Mouse (Mus musculus) kidney, embryonic 15.5 days (tissue): Measurements from ENCODE around the gene Sh3bp1. TPM values are rescaled to one million over a fixed set of nuclear protein-coding genes. Genes with fewer than 3 reads are reported as not detected.

Experiments used
- ATAC-seq: fragments of 200-750 bp; cut with Nextera tagmentation; replicated peaks from 2 replicates; pipeline ENCODE4 v1.8.0; 2017; ENCODE audit warnings: moderate TSS enrichment; ENCODE audit not compliant: low FRiP score
- H3K27ac ChIP-seq: fragments of 300-500 bp; sonication (generic); 2 replicates; pipeline ENCODE4 v1.5.1; 2015; ENCODE audit warnings: mild to moderate bottlenecking, inconsistent platforms
- H3K27me3 ChIP-seq: fragments of 300-500 bp; sonication (generic); 2 replicates; pipeline ENCODE4 v1.6.1; 2015; ENCODE audit warnings: inconsistent platforms
- H3K36me3 ChIP-seq: fragments of 300-500 bp; sonication (generic); 2 replicates; pipeline ENCODE4 v1.6.1; 2015; ENCODE audit warnings: inconsistent platforms
- H3K4me1 ChIP-seq: fragments of 300-500 bp; sonication (generic); 2 replicates; pipeline ENCODE4 v1.6.1; 2015; ENCODE audit warnings: inconsistent platforms
- H3K4me2 ChIP-seq: fragments of 300-500 bp; sonication (generic); 2 replicates; pipeline ENCODE4 v1.6.1; 2015; ENCODE audit warnings: moderate library complexity, mild to moderate bottlenecking, inconsistent platforms
- H3K4me3 ChIP-seq: fragments of 300-500 bp; sonication (generic); replicated peaks from 2 replicates; pipeline ENCODE4 v1.5.1; 2015; ENCODE audit warnings: mild to moderate bottlenecking, inconsistent platforms
- H3K9ac ChIP-seq: fragments of 300-500 bp; sonication (generic); 2 replicates; pipeline ENCODE4 v1.6.1; 2015; ENCODE audit warnings: mild to moderate bottlenecking, inconsistent platforms
- H3K9me3 ChIP-seq: fragments of 300-500 bp; sonication (generic); replicated peaks from 2 replicates; pipeline ENCODE4 v1.6.1; 2016; ENCODE audit warnings: inconsistent platforms
- WGBS: fragments of 180-500 bp; shearing (Covaris S2); methylation state at CpG from one replicate; pipeline ENCODE4 v1.1.7; 2015; ENCODE audit warnings: mixed read lengths; 5-methylcytosine and 5-hydroxymethylcytosine counted together
- polyA plus RNA-seq: library from polyadenylated mRNA; unstranded; fragments of >200 nt; fragmentation: Nextera tagmentation; extraction: Ambion mirVana; gene quantifications from 2 replicates; pipeline ENCODE4 v1.2.1, GENCODE M21; 2015

Gene Sh3bp1
- 34.4 and 41.6 TPM in 2 replicates for polyA plus RNA-seq

GRCm38 (mm10) chr15:78899740-78900584, at the start of gene Sh3bp1:
Gene Sh3bp1 (plus strand): TSS chr15:78899768.
- Histone ChIP-seq H3K4me2 (peak within 1 kb of the TSS; percentile 77), H3K9me3 (no peaks in the 10 kb centered on the region), H3K36me3 (peaks cover 31% of the 10 kb centered on the region), H3K4me3 (peak within 1 kb of the TSS; percentile 63), H3K27ac (peak within 1 kb of the TSS; percentile 63), H3K27me3 (no peaks in the 10 kb centered on the region), H3K4me1 (peaks cover 70% of the 10 kb centered on the region), H3K9ac (peak within 1 kb of the TSS; percentile 61)
- ATAC-seq: 0 out of 2 replicates have a peak, but pooled peaks have one; percentile 52
- 2% methylated on average over 47 of the region's 47 CpGs for WGBS

- Histone ChIP-seq H3K9me3 (no peaks in the 10 kb centered on the region), H3K27ac (peak overlapping the region; percentile 78), H3K4me3 (no peak overlapping the region), H3K4me2 (no peak overlapping the region), H3K36me3 (peaks cover 25% of the 10 kb centered on the region), H3K4me1 (peaks cover 57% of the 10 kb centered on the region), H3K9ac (no peak overlapping the region), H3K27me3 (peaks cover 4% of the 10 kb centered on the region; the same call in 1 of the 2 replicates)
- WGBS: 60% methylated on average over 15 of the region's 15 CpGs
- ATAC-seq: peak; percentile 19
Observed at GRCm38 (mm10) chr15:78850059-78850824, 49.3 kb upstream of the Sh3bp1 start.

- no peak overlapping the region for H3K4me3 ChIP-seq
- no peaks in the 10 kb centered on the region for H3K9me3 ChIP-seq
- H3K36me3 ChIP-seq: peaks cover 25% of the 10 kb centered on the region
- 62% methylated on average over 6 of the region's 6 CpGs for WGBS
- no peak overlapping the region for H3K4me2 ChIP-seq
- peak overlapping the region; percentile 78 for H3K27ac ChIP-seq
- no peak for ATAC-seq
- H3K27me3 ChIP-seq: peaks cover 4% of the 10 kb centered on the region; the same call in 1 of the 2 replicates
- 0 out of 2 replicates have a peak overlapping the region, but pooled peaks have one; percentile 5 for H3K9ac ChIP-seq
- H3K4me1 ChIP-seq: peaks cover 50% of the 10 kb centered on the region
Observed at GRCm38 (mm10) chr15:78850944-78851343, 48.6 kb upstream of the Sh3bp1 start.

DNA sequence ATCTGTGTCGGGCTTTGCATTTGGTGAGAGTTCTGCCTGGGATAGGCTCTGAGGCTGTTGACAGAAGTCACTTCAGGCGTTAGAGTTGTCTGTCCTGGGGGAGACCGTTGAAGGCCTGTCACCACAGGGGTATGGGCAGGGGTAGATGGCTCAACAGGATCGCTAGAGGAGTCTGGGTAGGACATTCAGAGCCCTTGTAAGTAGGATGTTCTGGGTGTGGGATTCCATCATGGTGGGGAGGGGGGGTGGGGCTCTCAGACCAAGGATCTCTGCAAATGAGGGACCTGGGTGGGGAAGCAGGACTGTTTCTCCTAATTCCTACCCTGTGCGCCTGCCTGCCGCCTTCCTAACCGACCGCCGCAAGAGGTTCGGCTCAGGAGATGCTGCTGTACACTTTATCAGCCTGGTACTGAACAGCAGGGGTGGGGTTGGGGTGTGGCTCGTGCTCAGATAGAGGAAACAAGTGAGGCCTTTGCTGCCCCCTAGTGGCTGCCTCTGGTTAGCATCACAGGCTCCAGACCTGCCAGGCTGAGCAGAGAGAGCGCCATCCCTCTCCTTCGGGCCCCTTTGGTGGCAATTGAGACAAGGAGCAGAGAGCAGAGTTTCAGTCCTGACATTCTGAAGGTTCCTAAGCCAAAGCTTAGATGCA, 47.9 kb upstream of the Sh3bp1 start:
- peak overlapping the region; percentile 78 for H3K27ac ChIP-seq
- peaks cover 44% of the 10 kb centered on the region for H3K4me1 ChIP-seq
- peak overlapping the region; percentile 34; the same call in 1 of the 2 replicates for H3K4me2 ChIP-seq
- 15% methylated on average over 13 of the region's 13 CpGs for WGBS
- no peaks in the 10 kb centered on the region for H3K9me3 ChIP-seq
- H3K27me3 ChIP-seq: peaks cover 4% of the 10 kb centered on the region; the same call in 1 of the 2 replicates
- no peak overlapping the region for H3K4me3 ChIP-seq
- peak; percentile 73 for ATAC-seq
- peaks cover 25% of the 10 kb centered on the region for H3K36me3 ChIP-seq
- 0 out of 2 replicates have a peak overlapping the region, but pooled peaks have one; percentile 5 for H3K9ac ChIP-seq

DNA sequence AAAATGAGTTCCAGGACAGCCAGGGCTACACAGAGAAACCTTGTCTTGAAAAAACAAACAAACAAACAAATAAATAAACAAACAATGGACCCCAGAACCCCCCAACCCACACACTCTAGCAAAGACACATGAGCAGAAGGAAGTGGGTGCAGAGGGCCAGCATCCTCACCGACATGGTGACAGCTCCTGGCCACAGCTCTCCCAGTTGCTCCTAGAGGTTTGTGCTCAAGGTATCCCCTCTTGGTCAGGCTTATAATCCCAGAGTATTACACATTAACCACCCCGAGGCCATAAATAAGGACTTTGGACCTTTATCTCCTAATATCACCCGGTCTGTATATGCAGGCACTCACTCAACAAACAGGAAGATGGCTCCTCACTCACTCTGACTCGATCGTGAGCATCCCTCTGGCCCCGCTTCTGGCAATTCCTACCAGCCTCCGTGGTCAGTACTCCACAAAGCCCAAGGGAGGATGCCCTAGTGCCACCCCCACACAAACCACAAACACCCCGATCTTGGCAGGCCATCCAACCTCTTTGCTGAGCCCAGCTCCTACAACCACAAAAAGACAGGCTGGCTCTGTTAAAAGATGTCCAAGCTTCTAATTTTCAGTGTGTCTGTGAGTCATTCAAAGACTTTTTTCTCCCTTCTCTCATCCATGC, 44.1 kb upstream of the Sh3bp1 start, which contains the start of gene Lgals2:
Gene Lgals2, minus strand, starts transcription at position 227 of the 663 bp plus-strand sequence.
- no peak within 1 kb of the TSS for H3K27ac ChIP-seq
- no peak within 1 kb of the TSS for H3K4me3 ChIP-seq
- ATAC-seq: no peak
- H3K27me3 ChIP-seq: no peaks in the 10 kb centered on the region
- H3K4me2 ChIP-seq: no peak within 1 kb of the TSS
- 70% methylated on average over 8 of the region's 8 CpGs for WGBS
- no peak within 1 kb of the TSS for H3K9ac ChIP-seq
- H3K36me3 ChIP-seq: no peaks in the 10 kb centered on the region
- H3K9me3 ChIP-seq: no peaks in the 10 kb centered on the region
- peaks cover 18% of the 10 kb centered on the region for H3K4me1 ChIP-seq

DNA sequence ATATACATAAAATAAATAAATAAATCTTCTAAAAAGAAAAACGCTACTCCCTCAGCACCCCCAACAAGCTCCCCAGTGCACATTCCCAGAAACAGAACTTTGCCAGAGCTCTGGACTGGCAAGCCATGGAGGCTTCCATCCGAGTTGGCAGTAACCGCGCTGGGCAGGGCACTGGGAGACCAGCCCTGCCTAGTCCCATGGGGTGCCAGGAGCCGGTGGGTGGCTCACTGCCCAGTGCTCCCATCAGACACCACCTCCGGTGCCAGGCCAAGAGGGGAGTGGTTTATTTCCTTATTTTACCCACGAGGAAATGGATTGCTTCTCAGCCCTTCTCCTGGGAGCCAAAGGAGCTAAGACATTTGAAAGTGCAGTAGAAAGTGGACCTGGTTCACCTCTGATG, 42.6 kb upstream of the Sh3bp1 start:
- no peak for ATAC-seq
- Histone ChIP-seq H3K4me1 (peaks cover 4% of the 10 kb centered on the region), H3K9me3 (no peaks in the 10 kb centered on the region), H3K4me2 (no peak overlapping the region), H3K27ac (no peak overlapping the region), H3K9ac (no peak overlapping the region), H3K36me3 (no peaks in the 10 kb centered on the region), H3K27me3 (no peaks in the 10 kb centered on the region), H3K4me3 (no peak overlapping the region)
- WGBS: 82% methylated on average over 7 of the region's 7 CpGs

- Histone ChIP-seq H3K9ac (no peak overlapping the region), H3K27ac (peak overlapping the region; percentile 27; the same call in 1 of the 2 replicates)
- 60% methylated on average over 4 of the region's 4 CpGs for WGBS
Observed at GRCm38 (mm10) chr15:78859311-78859710, 40.3 kb upstream of the Sh3bp1 start.

GRCm38 (mm10) chr15:78859714-78860113, 39.9 kb upstream of the Sh3bp1 start:
- Histone ChIP-seq H3K4me1 (peaks cover 18% of the 10 kb centered on the region), H3K9ac (no peak overlapping the region), H3K4me3 (no peak overlapping the region), H3K27me3 (no peaks in the 10 kb centered on the region), H3K27ac (no peak overlapping the region), H3K9me3 (no peaks in the 10 kb centered on the region), H3K36me3 (no peaks in the 10 kb centered on the region), H3K4me2 (no peak overlapping the region)
- ATAC-seq: no peak
- WGBS: 69% methylated on average over 6 of the region's 6 CpGs

More at GRCm38 (mm10) chr15:78859311-78859710, 40.3 kb upstream of the Sh3bp1 start:
- no peaks in the 10 kb centered on the region for H3K27me3 ChIP-seq
- H3K4me2 ChIP-seq: no peak overlapping the region
- no peaks in the 10 kb centered on the region for H3K36me3 ChIP-seq
- no peaks in the 10 kb centered on the region for H3K9me3 ChIP-seq
- H3K4me3 ChIP-seq: no peak overlapping the region
- no peak for ATAC-seq
- H3K4me1 ChIP-seq: peaks cover 16% of the 10 kb centered on the region

- no peak overlapping the region for H3K9ac ChIP-seq
- H3K4me1 ChIP-seq: peaks cover 18% of the 10 kb centered on the region
- 81% methylated on average over 5 of the region's 5 CpGs for WGBS
- no peak for ATAC-seq
- no peak overlapping the region for H3K27ac ChIP-seq
- H3K4me3 ChIP-seq: no peak overlapping the region
- H3K4me2 ChIP-seq: no peak overlapping the region
- no peaks in the 10 kb centered on the region for H3K9me3 ChIP-seq
- H3K36me3 ChIP-seq: no peaks in the 10 kb centered on the region
- H3K27me3 ChIP-seq: no peaks in the 10 kb centered on the region
Observed at GRCm38 (mm10) chr15:78862280-78862679, 37.3 kb upstream of the Sh3bp1 start.

DNA sequence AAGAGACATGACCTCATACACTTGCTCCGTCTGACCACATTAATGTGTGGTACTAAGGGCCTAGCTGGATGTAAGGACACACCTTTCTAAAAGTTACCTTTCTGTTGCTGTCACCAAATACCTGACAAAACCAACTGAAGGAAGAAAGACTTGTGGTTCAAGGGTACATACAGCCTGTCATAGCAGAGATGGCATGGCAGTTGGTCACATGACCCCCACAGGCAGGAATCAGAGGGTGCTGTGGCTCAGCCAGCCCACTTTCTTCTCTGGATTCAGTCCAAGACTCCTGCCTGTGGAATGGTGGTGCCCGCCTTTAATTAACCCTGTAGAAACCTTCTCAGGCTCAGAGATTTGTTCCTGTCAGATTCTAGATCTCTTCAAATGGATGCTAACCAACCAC, 36.4 kb upstream of the Sh3bp1 start:
- Histone ChIP-seq H3K4me2 (no peak overlapping the region), H3K27me3 (no peaks in the 10 kb centered on the region), H3K4me3 (no peak overlapping the region), H3K9me3 (no peaks in the 10 kb centered on the region), H3K9ac (no peak overlapping the region), H3K4me1 (peaks cover 26% of the 10 kb centered on the region), H3K36me3 (no peaks in the 10 kb centered on the region), H3K27ac (peak overlapping the region; percentile 66; the same call in 1 of the 2 replicates)
- 70% methylated on average over 2 of the region's 2 CpGs for WGBS
- ATAC-seq: no peak

GRCm38 (mm10) chr15:78863852-78864253, 35.7 kb upstream of the Sh3bp1 start:
- Histone ChIP-seq H3K9me3 (no peaks in the 10 kb centered on the region), H3K27me3 (no peaks in the 10 kb centered on the region), H3K4me1 (peaks cover 33% of the 10 kb centered on the region), H3K4me2 (peak overlapping the region; percentile 28), H3K36me3 (no peaks in the 10 kb centered on the region), H3K9ac (no peak overlapping the region), H3K27ac (peak overlapping the region; percentile 66), H3K4me3 (0 out of 2 replicates have a peak overlapping the region, but pooled peaks have one; percentile 1)
- 47% methylated on average over 13 of the region's 13 CpGs for WGBS
- ATAC-seq: peak; percentile 57
